Mouse (Mus musculus) cerebellum, adult 11 months (tissue): ENCODE measurements at regions not wholly inside any gene's neighbourhood (a gene's known extent, or its start where the extent isn't known, plus 50 kb on each side); places are given as distances from the start of the nearest gene placed in this dataset.
A peak's percentile ranks its signal among the peaks of the same experiment; 100 is the strongest.
"Not testable (repeated sequence)": the region's sequence is repeated elsewhere in the genome, so short reads cannot be mapped to it uniquely, and the experiment has no call there.

Experiments
- DNase-seq: peaks from one replicate; pipeline ENCODE4 v3.0.0; 2022

DNA sequence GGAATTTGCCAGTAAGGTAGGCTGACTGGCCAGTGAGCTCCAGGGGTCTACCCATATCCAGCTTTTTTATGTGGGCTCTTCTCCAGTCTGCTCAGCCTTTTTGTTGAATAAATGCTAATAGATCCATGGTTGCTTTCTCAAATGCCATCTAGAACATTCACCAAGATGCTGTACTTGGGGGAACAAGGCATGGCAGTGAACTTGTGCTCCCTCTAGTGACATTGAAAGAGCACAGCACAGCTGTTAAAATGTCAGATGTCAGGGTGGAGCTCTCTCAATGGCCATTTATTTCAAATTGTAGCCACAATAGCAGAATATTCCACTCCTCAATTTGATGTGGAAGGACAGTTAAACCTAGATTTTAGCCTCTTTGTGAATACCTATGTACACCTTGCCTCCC, 86.3 kb downstream of the Kcnk1 start:
- DNase-seq = peak; percentile 36

DNA sequence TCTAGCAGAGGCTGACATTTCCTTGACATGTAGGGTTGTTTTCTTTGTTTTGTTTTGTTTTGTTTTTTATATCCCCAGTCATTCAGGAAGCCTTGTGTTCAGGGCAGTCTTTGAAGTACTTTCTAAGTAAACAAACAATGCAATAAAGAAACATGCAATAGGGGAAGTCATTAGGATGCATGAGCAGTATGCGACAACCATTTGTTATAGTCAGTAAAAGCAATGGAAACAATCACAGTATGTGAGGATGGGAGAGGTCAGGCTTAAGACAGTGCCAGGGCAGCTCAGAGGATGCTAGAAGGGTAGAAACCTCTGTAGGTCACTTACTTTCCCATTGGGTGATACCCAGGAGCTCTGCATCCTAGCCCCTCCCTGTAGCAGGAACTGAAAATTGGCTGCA, 87.9 kb downstream of the Kcnk1 start:
- DNase-seq = no peak

DNA sequence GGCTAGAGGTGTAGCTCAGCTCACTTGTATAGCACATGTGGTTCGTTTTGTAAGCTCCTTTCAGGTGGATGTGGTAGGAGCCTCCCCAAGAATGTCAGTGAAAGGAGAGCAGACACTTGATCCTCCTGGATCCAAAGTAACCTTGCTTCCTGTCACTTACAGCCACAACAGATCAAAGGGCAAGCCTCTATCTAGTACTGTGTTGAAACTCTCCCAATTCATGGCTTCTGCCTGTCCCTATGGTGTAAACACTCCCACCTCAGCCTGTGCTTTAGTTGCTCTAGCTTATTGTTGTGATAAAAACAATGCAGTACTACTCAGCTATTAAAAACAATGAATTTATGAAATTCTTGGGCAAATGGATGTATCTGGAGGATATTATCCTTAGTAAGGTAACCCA, 95.8 kb downstream of the Kcnk1 start:
- no peak for DNase-seq

DNA sequence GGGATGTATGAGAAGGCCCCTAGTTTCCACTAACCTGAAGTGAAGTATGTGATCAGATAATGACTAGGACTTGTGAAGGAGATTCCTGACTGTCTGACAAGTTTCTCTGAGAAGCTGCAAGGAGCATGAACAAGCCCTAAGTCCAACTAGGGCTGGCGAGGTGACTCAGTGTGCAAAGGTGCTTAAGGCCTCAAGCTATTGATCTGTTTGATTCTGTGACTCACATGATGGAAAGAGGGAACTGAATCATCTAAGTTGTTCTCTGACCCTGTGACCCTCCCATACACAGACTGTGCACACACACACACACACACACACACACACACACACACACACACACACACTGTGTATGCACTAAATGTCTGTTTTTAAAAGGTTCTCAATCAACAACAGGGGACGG, 99.0 kb downstream of the Kcnk1 start:
- no peak for DNase-seq

DNA sequence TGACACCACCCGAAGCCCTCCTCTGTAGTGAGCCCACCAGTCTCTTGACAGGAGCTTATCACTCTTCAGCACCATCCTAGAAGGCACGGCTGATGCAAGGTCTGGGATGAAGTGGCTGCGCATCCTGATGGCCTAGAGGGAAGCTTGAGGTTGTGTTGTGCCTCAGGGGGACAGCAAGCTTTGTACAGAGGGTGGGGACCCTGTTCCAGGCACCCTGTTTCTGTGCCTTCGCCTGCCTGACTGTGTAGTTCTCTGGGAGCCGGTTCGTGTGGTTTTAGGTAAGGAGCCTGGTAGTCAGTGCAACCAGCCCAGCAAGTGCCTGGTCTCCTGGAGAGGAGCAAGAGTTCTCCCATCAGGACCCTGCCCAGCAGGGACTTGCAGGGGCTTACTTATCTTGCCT, 101.1 kb downstream of the Kcnk1 start:
- DNase-seq = no peak

DNA sequence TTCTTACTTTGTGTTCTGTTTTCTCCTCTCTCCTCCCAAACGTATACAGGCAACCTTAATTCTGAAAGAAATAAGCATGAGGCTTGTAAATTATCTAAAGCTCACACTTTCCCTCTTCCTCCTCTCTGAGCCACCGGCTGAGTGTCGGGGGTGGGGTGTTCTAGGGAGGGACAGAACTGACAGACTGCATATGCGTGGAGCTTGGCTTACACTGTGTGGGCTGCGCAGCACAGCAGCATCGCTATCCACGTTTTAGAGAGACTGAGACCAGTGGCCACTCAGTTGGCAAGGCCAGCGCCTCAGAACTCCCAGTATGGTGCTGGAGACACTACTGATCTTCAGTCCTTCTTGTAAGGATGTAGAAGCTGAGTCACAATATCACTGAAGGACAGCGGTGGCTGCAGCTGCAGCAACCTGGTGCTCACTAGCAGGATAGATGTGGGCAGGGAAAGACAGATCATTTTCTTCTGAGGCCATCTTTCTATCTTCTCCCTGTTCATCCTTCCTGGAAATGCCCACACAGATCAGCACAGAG, 101.7 kb downstream of the Kcnk1 start:
- no peak for DNase-seq

DNA sequence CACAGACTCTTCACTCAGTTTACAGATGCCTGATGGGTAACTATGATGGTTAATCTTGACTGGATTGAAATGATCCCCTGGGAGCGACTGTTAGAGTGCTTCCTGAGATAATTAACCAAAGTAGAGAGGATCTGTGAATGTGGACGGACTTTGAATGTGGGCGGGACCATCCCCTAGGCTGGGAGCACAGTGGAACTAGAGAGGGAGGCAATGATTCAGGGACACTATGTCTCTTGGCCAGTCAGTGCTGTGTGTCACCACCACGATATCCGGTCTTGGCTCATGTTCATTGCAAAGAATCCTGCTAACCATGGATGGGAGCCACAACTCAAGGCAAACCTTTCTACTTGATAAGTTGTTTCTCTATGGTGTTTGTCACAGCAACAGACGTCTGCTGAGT, 103.9 kb downstream of the Kcnk1 start:
- no peak for DNase-seq

DNA sequence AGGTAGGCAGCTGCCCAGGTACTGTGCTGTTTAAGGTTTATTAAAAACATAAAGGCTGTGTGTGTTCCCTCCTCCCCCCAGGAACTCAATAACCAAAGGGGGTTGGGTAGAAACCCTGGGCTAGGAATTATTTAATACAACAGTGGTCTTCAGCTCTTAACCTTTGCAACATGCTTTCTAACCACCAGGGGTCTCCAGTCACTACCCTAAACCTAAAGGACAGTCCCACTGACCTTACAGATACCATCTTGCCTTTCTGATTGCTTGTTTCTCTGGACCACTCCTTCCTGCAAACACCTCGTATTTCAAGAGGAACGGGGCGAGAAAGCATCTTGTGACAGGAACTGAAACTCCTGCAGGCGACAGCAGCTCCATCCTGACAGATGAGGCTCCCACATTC, 104.9 kb downstream of the Kcnk1 start:
- DNase-seq = no peak

DNA sequence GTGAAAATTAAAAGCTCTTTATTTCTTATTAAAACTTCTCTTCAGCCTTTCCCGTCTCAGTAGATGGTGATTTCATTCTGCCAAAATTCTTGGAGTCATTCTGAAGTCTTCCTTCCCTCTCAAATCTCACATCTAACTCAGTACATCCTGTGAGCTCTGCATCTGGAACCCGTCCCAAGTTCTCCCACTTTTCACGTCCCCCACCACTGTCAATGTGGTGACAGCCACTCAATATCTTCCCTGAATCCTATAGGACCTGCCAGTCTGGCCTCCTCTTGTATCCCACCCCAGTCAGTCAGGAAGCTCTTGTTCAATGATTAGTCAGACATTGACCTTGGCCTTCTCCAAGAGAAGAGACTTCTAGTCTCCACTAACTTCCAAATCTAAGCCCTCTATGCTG, 110.1 kb downstream of the Kcnk1 start:
- DNase-seq = no peak

DNA sequence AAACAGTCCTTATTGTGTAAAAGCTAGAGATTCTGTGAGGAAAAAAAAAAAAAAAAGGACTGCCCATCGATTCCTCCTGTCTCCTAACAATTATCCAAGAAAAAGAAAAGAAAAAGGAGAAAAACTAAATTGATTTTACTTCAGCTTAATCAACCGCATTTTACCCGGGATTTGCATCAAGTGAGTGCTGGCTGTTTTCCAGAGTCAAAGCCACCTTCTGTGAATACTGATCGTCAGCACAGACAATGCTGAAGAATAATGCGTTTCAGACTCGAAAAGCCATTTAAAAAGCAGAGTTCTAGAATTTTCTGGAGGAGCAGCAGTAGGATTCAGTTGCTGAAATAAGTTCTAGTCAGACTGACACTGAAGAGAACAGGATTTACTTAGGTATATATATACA, 131.1 kb downstream of the Kcnk1 start:
- no peak for DNase-seq

DNA sequence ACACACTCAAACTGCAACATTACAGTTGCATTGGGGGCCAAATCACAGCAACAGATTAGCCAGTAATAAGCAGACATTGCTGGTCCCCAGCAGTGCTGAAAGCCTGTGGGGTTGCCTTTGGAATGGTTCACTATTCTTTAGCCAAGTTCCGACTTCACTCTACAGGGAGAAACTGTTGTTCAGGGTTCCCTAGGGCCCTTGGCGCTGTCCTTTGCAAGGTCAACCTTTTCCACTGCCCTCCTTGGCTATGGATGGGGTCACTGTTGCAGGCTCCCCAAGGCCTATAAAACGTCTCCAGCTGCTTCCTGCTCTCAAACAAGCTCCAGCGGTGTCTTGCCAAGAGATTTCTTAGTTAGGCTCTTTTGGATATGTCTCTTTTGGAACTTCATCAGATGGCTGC, 137.1 kb downstream of the Kcnk1 start:
- DNase-seq = no peak

DNA sequence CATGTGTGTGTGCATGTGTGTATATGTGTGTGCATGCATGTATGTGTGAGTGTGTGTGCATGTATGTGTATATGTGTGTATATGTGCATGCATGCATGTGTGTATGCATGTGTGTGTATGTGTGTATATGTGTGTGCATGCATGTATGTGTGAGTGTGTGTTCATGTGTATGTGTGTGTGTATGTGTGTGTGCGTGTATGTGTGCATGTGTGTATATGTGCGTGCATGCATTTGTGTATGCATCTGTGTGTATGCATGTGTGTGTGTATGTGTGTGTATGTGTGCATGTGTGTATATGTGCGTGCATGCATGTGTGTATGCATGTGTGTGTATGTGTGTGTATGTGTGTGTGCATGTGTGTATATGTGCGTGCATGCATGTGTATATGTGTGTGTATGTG, 137.9 kb downstream of the Kcnk1 start:
- not testable (repeated sequence) for DNase-seq

DNA sequence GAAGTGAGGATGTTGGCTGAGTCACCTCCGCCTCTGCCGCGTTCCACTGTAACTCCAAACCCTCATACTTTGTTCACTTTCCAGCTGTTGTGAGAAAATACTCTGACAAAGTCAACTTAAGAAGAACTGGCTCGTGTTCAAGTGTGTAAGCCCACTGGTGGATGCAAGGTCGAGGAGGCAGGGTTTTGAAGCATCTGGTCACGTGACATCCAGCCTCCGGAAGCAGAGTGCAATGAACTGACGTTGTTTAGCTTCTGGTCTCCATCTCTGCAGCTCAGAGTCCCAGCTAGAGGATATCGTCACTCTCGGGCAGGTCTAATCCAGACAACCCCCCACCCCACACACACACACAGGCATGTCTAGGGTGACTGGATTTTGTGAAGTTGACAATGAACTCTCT, 140.1 kb downstream of the Kcnk1 start:
- no peak for DNase-seq

DNA sequence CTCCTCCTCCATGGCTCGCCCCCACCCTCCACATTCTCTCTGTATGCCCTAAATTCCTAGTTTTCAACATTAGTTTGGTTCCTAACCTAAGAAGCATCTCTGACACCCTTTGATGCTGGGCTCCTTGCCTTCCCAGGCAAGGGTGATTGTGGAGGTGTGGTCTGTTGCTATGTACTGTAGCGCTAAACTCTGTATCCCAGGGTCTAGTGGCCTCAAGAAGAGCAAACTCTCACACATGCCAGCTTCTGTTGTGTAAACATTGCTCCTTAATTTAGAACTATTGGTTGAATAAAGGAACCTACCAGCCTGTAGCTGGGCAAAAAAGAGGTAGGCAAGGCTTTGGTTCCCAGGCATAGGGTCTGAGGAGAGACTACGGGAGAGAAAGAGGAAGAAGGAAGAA, 140.6 kb downstream of the Kcnk1 start:
- DNase-seq = no peak

DNA sequence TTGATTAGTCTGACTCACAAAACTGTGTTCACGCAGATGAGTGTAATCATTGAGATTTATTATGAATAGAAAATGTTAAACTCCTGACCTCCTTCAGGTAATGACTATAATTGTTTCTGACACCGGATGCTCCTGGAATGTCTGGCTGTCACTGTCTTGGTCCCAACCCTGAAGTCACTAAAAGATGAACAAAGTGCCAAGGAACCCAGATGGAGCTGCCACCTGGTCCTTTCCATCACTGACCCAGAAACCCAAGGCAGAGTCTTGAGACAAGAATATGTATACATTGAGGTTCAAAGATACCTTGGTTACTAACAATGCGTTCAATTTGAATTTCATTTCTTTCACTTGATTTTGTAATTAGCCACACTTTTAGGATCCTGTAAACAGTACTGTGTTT, 142.0 kb downstream of the Kcnk1 start:
- DNase-seq = peak; percentile 69

DNA sequence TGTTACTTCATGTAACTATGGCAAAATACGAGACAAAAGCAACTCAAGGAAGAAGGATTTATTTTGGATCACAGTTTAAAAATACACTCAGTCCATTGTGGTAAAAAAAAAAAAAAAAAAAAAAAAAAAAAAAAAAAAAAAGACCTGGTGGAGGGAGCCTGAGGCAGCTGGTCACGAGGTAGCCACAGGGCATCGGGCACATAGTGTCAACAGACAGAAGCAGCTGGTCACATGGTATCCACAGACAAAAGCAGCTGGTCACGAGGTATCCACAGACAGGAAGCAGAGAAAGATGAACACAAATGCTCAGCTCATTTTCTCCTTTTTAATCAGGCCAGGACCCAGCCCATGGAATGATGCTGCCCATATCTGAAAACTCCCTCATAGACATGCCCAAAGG, 142.5 kb downstream of the Kcnk1 start:
- DNase-seq = no peak

DNA sequence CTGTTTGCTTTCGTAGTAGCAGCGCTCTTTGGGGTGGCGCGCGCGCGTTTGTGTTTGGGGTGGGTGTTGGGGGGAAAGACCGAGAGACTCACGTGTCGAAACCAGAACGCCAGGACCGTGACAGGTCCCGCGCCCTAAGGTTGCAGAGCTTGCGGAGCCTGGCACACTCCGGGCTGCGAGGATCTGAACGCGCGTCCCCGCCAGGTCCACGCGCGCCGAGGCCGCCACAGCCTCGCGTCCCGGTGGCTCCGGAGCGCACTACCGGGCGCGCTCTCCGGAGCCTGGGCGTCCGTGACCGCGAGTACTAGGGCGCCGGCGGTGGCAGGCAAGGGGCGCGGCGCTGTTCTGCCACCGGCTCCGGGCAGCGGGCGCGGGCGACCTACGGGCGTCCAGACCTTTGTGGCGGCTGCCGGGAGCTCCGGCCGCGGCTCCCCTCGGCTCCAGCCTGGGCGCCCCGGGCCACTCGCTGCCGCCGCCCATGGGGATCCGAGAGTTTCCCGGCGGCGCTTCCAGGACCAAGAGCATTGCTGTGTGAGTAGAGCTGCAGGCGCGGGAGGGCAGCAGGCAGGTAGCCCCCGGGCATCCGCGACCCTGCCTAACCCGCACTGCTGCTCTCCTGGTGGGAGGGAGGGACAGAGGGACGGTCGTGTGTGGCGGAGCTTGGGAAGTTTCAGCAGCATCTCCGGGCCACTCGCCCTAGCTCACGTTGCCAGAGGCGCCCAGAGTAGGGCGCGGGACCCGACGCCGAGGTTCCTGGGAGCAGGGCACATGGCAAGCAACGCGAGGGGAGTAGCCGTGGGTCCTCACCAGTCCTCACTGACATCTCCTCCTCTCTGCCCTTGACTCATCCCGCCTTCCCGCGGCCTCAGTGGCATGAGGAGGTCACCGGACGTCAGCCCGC, 143.9 kb downstream of the Kcnk1 start:
- DNase-seq = peak; percentile 60

DNA sequence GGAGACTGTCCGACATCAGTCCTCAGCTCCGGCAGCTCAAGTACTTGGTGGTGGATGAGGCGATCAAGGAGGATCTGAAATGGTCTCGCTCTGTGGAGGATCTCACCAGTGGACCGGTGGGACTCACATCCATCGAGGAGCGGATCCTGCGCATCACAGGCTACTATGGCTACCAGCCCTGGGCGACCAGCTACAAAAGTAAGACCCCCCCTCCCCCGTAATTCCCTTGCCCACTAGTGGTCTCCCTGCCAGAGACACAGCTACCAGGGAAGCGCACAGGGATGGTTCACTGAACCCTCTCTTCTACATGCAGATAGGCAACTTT, 144.5 kb downstream of the Kcnk1 start:
- DNase-seq = no peak

DNA sequence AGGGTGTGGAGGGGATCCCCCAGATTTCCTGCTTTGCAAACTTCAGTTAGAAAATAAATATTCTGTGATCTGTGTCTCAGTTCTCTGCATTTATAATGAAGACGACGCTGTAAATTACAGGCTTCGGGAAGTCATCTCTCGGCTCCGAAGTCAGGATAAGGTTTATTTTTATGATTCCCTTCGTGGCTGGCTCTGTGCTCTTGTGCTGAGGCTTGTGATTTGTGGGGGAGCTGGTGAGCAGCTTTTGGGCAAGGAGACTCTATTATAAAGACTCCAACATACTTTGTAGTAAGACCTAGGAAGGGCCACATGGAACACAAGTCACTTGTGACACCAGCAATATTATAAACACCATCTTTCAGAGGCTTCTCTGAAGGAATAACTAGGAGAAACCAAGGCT, 146.0 kb downstream of the Kcnk1 start:
- DNase-seq = no peak

DNA sequence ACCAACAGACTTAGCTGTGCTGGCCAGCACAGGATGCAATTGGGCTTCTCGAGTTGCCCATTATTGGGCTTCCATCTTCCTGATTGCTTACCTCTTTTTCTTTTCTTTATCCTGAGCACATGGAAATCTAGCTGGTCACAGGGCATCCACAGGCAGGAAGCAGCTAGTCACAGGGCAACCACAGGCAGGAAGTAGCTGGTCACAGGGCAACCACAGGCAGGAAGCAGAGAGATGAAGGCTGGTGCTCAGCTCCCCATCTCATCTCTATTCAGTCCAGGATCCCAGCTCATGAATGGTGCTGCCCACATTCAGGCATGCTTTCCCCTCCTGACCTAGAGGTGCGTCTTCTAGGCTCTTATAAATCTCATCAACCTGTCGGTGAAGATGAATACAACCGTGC, 146.8 kb upstream of the Slc35f3 start:
- no peak for DNase-seq

DNA sequence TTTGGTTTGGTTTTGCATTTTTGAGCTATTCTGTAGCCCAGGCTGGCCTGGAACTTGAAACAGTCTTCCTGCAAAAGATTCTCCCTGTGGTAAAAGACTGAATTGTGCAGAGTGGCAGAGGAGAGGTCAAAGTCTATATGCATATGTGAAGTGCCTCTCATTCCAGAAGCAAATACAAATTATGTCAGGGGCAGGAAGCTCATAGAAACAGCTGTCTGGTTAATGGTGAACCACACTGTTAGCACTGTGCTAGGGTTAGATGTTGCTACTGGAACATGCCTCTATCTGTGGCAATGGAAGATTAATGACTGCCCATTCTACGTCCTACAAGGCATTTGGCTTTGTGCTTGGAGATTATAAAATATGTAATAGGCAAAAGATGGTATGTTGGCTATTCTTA, 144.4 kb upstream of the Slc35f3 start:
- DNase-seq = no peak

DNA sequence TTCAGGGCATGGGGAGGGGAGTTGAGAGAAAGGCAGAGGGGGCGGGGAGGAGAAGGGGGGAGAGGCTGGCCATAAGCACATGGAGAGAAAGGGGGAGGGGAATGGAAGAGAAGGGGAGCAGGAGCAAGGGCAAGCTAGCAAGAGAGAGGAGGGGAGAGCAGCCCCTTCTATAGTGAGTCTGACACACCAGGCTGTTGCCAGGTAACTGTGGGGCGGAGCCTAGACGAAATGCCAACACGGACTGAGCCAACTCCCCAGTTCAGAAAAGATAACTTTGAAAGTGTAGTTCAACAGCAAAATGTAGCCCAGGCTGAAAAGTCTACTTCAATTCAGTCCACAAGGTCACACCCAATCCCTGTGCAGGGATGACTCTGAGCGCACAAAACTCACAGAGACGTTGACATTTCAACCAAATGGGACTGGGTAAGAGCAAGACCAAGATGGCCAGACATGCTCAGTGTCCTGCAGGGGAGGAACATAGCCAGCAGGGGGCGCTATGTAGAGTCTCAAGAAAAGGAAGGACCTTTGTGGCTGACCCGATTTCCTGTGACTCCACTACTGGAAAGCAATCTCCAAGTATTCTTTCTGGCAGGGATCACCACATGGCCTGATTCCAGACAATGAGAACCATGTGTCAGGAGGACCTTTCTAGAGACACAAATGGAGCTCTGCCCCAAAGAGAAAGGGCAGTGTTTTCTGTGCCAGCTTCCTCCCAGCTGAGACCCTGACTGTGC, 140.7 kb upstream of the Slc35f3 start:
- peak; percentile 61 for DNase-seq

DNA sequence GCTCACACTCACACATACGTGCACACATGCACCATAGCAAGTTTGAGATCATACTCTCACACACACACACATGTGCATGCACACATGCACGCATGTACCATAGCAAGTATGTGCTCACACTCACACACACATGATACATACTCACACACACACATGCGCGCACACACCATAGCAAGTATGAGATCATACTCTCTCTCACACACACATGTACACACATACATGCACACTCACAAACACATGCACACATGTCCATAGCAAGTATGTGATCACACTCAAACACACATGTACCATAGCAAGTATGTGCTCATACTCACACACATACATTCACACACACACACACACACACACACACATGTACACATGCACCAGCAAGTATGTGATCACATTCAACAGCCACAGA, 138.9 kb upstream of the Slc35f3 start:
- no peak for DNase-seq

DNA sequence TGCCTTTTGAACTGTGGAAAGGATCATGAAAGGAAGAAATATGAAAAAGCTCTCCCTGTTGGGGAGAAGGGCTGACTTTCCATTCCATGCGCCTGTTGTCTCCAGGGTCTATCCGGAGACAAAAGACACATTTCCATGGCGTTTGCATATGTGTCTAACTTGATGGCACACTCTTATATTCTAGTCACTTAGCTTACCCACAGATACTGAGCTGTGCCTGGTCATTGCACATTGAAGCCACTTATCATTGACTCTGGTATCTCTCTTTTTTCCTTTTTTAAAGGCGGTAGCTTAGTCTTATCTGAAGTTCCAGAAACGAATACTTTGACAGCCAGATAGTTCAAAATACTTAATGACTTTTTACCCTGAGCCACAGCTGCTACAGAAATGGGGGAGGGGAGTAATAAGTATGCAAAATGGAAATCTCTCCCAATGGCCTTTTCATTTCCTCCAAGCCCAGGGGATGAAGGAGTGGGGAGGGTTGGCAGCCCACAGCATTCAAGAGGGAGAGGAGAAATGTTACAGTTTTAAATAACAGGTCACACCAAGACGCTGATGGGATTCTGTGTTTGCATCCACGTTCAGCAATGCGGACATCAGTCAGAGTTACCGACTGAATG, 137.9 kb upstream of the Slc35f3 start:
- DNase-seq = no peak
